Mouse (Mus musculus) stomach, embryonic 16.5 days (tissue): ENCODE measurements at regions not wholly inside any gene's neighbourhood (a gene's known extent, or its start where the extent isn't known, plus 50 kb on each side); places are given as distances from the start of the nearest gene placed in this dataset.

Experiments used
- ATAC-seq: fragments of 200-750 bp; cut with Nextera tagmentation; 2 replicates; pipeline ENCODE4 v1.8.0; 2017; ENCODE audit warnings: moderate number of reproducible peaks, moderate TSS enrichment; ENCODE audit not compliant: insufficient read depth, low FRiP score
- H3K27ac ChIP-seq: fragments of 300-500 bp; sonication (generic); 2 replicates; pipeline ENCODE4 v1.5.1; 2014; ENCODE audit warnings: low read length
- H3K27me3 ChIP-seq: fragments of 300-500 bp; sonication (generic); 2 replicates; pipeline ENCODE4 v1.6.1; 2014; ENCODE audit warnings: low read length, control low read depth, mixed read lengths; ENCODE audit not compliant: control insufficient read depth, insufficient read depth
- H3K36me3 ChIP-seq: fragments of 300-500 bp; sonication (generic); 2 replicates; pipeline ENCODE4 v1.6.1; 2014; ENCODE audit warnings: low read length; ENCODE audit not compliant: control insufficient read depth, insufficient read depth
- H3K4me1 ChIP-seq: fragments of 300-500 bp; sonication (generic); 2 replicates; pipeline ENCODE4 v1.6.1; 2014; ENCODE audit warnings: low read length, control low read depth, mixed read lengths; ENCODE audit not compliant: control insufficient read depth, insufficient read depth
- H3K4me2 ChIP-seq: fragments of 300-500 bp; sonication (generic); 2 replicates; pipeline ENCODE4 v1.6.1; 2014; ENCODE audit warnings: low read depth, low read length, mixed read lengths
- H3K4me3 ChIP-seq: fragments of 300-500 bp; sonication (generic); replicated peaks from 2 replicates; pipeline ENCODE4 v1.5.1; 2014; ENCODE audit warnings: mild to moderate bottlenecking, low read length
- H3K9ac ChIP-seq: fragments of 300-500 bp; sonication (generic); 2 replicates; pipeline ENCODE4 v1.6.1; 2014; ENCODE audit warnings: low read length
- H3K9me3 ChIP-seq: fragments of 300-500 bp; sonication (generic); replicated peaks from 2 replicates; pipeline ENCODE4 v1.6.1; 2016; ENCODE audit warnings: low read length, control low read depth; ENCODE audit not compliant: control insufficient read depth
- WGBS: fragments of 180-500 bp; shearing (Covaris S2); extraction: QIAGEN DNeasy Blood & Tissue Kit; methylation state at CpG from one replicate; pipeline ENCODE4 v1.1.7; 2014; 5-methylcytosine and 5-hydroxymethylcytosine counted together

DNA sequence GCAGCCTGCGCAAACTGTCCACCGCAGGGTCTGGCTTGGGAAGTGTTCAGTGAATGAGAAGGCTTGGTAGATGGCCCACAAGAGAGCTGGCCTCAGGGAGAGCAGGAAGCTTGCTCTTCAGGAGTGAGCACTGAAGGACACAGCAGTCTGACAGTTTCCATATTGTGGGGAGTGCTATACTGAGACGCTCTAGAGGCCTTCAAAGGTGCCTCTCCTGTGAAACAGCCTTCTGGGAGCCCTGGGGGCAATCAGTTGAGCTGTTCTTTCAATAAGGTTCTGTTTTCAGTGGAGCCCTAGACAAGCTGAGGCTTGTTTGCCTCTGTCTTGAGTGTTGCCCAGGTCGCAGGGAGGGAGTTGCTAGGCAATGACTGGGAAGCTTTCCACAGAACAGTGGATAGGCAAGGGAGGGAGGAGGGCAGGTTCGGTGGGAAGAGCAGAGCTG is 353.9 kb downstream of the Cog6 start:
- no peak overlapping the region for H3K4me2 ChIP-seq
- H3K4me3 ChIP-seq, result no peak overlapping the region
- peak overlapping the region; percentile 65 for H3K27ac ChIP-seq
- no peaks in the 10 kb centered on the region for H3K9me3 ChIP-seq
- peak; percentile 85 for ATAC-seq
- H3K27me3 ChIP-seq, result no peaks in the 10 kb centered on the region
- no peaks in the 10 kb centered on the region for H3K4me1 ChIP-seq
- 54% methylated on average over 5 of the region's 5 CpGs for WGBS
- H3K9ac ChIP-seq, result no peak overlapping the region
- H3K36me3 ChIP-seq, result no peaks in the 10 kb centered on the region

DNA sequence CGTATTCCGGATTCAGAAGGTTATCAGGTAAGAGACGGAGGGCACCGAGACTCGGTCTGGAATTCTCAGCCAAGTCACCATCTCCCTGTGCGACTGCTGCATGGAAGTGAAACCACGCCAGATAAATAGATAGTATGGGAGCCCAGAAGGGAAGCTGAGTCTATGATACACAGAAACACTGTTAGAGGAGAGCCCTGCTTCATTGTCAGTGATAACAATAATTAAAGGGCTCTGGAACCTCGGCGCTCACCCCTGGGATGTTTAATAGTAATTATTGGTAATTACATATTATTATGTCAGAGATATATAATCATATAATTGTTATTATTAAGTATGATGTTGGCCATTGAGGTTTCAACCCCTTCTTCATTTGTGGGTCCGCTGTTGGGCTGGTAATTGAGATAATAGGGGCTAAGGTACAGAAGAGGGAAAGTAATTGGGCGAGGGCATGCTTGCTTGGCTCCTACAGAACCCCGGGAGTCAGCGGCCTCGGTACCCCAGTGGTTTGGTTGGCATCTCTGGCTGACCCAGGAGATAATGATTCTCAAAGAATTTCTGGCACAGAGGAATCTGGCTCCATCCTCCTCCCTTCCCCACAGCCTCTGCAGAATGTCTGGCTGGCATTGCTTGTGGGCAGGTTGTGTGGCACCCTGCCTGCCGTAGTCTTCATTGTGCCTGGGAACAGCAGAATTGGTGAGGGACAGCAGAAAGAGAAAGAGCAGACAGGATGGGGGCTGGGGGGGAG is 354.7 kb downstream of the Cog6 start:
- Histone ChIP-seq H3K4me3 (no peak overlapping the region), H3K27ac (no peak overlapping the region), H3K9me3 (no peaks in the 10 kb centered on the region), H3K4me2 (no peak overlapping the region), H3K27me3 (no peaks in the 10 kb centered on the region), H3K36me3 (no peaks in the 10 kb centered on the region), H3K4me1 (no peaks in the 10 kb centered on the region), H3K9ac (no peak overlapping the region)
- 90% methylated on average over 15 of the region's 15 CpGs for WGBS
- no peak for ATAC-seq

DNA sequence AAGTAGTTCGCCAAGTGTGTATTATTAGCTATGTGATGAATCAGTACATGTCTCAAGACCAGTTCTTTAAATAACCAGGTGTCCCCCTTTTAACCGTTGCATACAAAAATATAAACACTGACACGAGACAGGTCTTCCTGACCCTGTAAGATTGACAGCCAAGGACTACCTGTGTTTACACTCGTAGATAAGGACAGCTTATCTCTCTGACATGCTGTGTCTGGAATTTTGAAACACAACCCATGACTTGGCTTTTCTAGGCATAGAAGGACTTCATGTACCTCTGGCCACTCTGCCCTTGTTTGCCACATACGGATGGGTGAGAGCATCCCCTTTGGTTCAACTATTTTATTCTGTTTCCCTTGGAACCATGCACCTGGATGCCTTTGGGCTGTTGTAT is 364.0 kb downstream of the Cog6 start:
- 23% methylated on average over 5 of the region's 5 CpGs for WGBS

DNA sequence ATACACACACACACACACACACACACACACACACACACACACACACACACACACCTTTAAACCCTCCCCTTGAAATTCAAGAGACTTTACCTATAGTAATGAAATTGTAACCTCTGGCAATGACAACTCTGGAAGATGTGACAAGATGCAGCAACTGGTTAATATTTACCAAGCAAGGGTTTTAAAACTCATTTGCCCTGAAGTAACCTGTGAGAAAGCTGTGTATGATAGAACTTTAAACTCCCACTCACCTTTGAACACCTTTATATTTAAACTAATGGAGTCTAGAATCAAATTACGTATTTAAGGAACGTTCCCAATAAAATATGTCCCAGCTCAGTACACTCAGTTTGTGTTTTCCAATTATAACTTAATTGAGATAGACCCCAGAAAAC is 364.6 kb downstream of the Cog6 start:
- ATAC-seq, result no peak
- H3K4me2 ChIP-seq, result no peak overlapping the region
- H3K4me1 ChIP-seq, result no peaks in the 10 kb centered on the region
- 0 out of 2 replicates have a peak, but pooled peaks cover 2% of the 10 kb centered on the region for H3K27me3 ChIP-seq
- H3K4me3 ChIP-seq, result no peak overlapping the region
- H3K27ac ChIP-seq, result no peak overlapping the region
- no peak overlapping the region for H3K9ac ChIP-seq
- 63% methylated on average over 2 of the region's 2 CpGs for WGBS
- 0 out of 2 replicates have a peak, but pooled peaks cover 4% of the 10 kb centered on the region for H3K9me3 ChIP-seq
- no peaks in the 10 kb centered on the region for H3K36me3 ChIP-seq

More for the DNA sequence above, 364.0 kb downstream of the Cog6 start:
- H3K36me3 ChIP-seq, result no peaks in the 10 kb centered on the region
- no peaks in the 10 kb centered on the region for H3K4me1 ChIP-seq
- no peak overlapping the region for H3K4me2 ChIP-seq
- H3K27me3 ChIP-seq, result 0 out of 2 replicates have a peak, but pooled peaks cover 2% of the 10 kb centered on the region
- ATAC-seq, result no peak
- H3K27ac ChIP-seq, result no peak overlapping the region
- H3K4me3 ChIP-seq, result no peak overlapping the region
- H3K9ac ChIP-seq, result no peak overlapping the region
- H3K9me3 ChIP-seq, result 0 out of 2 replicates have a peak, but pooled peaks cover 4% of the 10 kb centered on the region

DNA sequence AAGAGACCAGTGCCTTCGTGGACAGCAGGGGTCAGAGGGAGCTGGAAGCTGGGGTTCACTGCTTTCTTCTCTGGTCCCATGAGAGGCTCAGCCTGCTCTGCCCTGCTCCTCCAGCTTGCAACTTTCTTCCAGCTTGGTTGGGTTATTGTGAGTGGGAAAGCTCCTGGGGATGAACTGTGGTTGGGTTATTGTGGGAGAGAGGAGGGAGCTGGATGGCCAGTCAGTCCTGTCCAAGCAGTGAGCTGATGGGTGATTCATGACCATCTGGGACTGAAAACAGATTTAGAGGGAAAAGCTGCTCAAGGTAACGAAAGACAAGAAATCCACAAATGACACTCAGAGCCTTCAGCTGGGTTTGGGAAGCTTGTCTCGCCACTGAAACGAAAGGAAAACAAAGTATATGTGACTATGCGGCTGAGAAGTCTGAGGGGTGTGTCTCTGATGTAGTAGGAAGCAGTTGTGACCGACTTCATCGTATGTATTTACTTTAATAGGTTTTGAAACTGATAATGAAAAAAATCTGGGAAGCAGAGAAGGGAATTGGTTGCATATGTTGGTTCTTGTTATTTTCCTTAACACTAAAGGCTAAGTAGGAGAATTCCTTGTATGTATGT is 365.1 kb downstream of the Cog6 start:
- Histone ChIP-seq H3K4me2 (no peak overlapping the region), H3K9ac (no peak overlapping the region), H3K9me3 (0 out of 2 replicates have a peak, but pooled peaks cover 4% of the 10 kb centered on the region), H3K4me1 (no peaks in the 10 kb centered on the region), H3K27me3 (0 out of 2 replicates have a peak, but pooled peaks cover 2% of the 10 kb centered on the region), H3K4me3 (no peak overlapping the region), H3K36me3 (no peaks in the 10 kb centered on the region), H3K27ac (no peak overlapping the region)
- WGBS, result 54% methylated on average over 7 of the region's 7 CpGs
- ATAC-seq, result no peak

DNA sequence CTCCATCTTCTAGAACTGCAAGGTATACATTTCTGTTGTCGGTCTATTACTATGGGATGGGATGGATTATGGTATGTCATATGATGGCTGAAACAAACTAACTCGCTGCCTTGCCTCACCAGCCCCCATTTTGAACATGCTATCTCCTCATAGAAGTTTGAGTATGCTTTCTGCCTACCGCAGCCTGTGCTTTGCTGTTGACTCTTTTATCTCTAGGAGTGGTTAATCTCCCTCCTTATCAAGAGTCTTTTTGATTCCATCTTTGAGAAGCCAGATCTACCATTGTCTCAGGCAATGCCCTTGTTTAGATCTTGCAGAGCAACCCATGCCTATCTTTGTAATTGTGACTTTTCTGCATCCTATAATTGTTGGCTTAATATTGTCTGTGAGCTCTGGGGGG is 367.0 kb downstream of the Cog6 start:
- H3K4me1 ChIP-seq, result 0 out of 2 replicates have a peak, but pooled peaks cover 2% of the 10 kb centered on the region
- H3K9me3 ChIP-seq, result no peaks in the 10 kb centered on the region
- H3K27ac ChIP-seq, result no peak overlapping the region
- no peak for ATAC-seq
- WGBS, result 89% methylated on average over 3 of the region's 3 CpGs
- no peak overlapping the region for H3K4me3 ChIP-seq
- H3K27me3 ChIP-seq, result 0 out of 2 replicates have a peak, but pooled peaks cover 2% of the 10 kb centered on the region
- no peak overlapping the region for H3K4me2 ChIP-seq
- no peaks in the 10 kb centered on the region for H3K36me3 ChIP-seq
- no peak overlapping the region for H3K9ac ChIP-seq

DNA sequence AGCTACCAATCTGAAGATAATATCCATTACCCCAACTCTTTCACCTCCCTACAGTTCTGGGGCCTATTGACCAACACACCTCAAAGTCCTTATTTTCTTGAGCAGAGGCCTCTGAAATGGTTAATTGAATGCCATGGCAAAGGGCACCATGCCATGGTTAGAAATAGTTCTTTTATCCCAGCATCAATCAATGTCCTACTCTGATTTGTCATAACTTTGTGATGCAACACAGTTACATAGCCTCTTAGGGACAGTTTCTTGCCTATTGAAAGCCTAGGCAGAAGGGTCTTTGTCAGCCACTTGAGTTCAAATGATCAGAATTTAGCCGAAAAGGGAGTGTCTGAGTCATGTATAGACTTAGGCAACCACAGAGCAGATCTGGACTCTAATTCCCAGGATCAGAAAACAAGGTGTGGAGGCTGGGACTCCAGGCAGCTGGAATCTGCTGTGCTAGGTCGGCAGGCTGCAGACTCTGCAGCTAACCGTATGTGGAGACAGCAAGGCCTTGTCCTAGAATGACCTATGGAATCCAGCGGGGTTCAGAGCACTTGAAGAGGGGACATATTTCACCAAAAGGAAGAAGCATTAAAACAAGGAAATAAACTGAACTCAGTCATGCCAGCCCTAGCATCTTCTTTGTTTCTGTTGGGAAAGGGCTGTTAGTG is 368.1 kb downstream of the Cog6 start:
- H3K4me3 ChIP-seq, result no peak overlapping the region
- 76% methylated on average over 4 of the region's 4 CpGs for WGBS
- no peaks in the 10 kb centered on the region for H3K36me3 ChIP-seq
- H3K4me1 ChIP-seq, result 0 out of 2 replicates have a peak, but pooled peaks cover 3% of the 10 kb centered on the region
- no peak overlapping the region for H3K4me2 ChIP-seq
- ATAC-seq, result no peak
- H3K9me3 ChIP-seq, result no peaks in the 10 kb centered on the region
- H3K9ac ChIP-seq, result no peak overlapping the region
- no peak overlapping the region for H3K27ac ChIP-seq
- no peaks in the 10 kb centered on the region for H3K27me3 ChIP-seq

DNA sequence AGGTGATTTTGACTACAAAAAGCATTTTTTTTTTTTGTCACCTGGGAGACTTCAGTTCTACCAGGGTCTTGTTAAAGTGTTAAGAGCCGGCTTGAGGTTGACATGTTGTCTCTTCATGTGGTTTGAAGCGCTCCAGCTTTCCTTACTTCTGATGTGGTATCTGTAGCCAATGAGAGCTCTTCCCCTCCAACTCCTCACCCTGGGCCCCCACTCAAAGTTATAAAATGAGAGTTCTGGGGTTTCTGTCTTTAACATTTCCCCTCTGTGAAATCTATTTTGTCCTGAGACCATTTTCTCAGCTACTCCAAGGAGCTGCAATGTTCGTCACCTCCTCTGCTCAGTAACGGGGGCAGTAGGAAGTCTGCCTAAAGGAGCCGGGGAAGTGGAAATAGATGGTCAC is 369.1 kb downstream of the Cog6 start:
- no peak for ATAC-seq
- WGBS, result 86% methylated on average over 5 of the region's 5 CpGs
- no peaks in the 10 kb centered on the region for H3K9me3 ChIP-seq
- H3K4me2 ChIP-seq, result no peak overlapping the region
- no peak overlapping the region for H3K4me3 ChIP-seq
- H3K4me1 ChIP-seq, result 0 out of 2 replicates have a peak, but pooled peaks cover 3% of the 10 kb centered on the region
- H3K36me3 ChIP-seq, result no peaks in the 10 kb centered on the region
- no peak overlapping the region for H3K27ac ChIP-seq
- H3K9ac ChIP-seq, result no peak overlapping the region
- H3K27me3 ChIP-seq, result no peaks in the 10 kb centered on the region

DNA sequence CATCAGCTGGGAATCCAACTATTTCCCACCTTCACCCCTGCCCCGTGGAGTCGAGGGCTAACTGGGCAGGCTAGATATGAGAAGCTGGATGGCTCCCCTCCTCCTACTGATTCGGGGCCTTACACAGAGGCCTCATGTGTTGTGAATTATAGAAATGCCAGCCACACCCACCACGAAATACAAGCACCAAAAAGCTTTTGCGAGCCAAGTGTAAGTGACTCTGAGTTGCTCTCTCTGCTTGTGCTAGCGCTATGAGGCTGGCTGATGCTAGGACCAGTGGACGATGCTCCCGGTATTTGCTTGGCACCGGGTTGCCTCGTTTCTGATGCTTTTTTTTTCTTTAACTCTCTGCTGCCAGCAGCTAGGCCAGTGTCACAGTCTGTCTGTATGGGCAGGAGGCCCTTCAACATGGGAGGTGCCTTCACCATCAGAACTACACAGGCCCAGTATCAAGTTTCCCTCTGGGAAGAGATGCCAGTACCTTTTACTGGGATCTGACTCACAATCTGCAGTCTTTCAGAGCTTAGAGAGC is 369.8 kb downstream of the Cog6 start:
- ATAC-seq, result no peak
- Histone ChIP-seq H3K36me3 (no peaks in the 10 kb centered on the region), H3K4me1 (0 out of 2 replicates have a peak, but pooled peaks cover 3% of the 10 kb centered on the region), H3K27ac (no peak overlapping the region), H3K9ac (no peak overlapping the region), H3K4me3 (no peak overlapping the region), H3K9me3 (no peaks in the 10 kb centered on the region), H3K4me2 (no peak overlapping the region), H3K27me3 (no peaks in the 10 kb centered on the region)
- WGBS, result 71% methylated on average over 10 of the region's 10 CpGs
